In genomic region chr19:24122647-24123046, GRCm38 (mm10) we compare ENCODE assay signal across 26 mouse cellular contexts.
"Had no signal": no experiment of that assay in that cellular context is flagged by ENCODE, and none has a peak within 500 bp of the region (broad histone marks: within the 10 kb centered on the region; RNA-seq: fewer than 3 reads in every experiment).

No protein-coding gene starts in this region.

- H3K9ac ChIP-seq: limb, embryonic 12.5 days; limb, embryonic 13.5 days; limb, embryonic 15.5 days; liver, embryonic 12.5 days; liver, embryonic 13.5 days; liver, embryonic 14.5 days; liver, embryonic 15.5 days; liver, postnatal 0 days; lung, embryonic 14.5 days; lung, embryonic 15.5 days; midbrain, embryonic 12.5 days; midbrain, embryonic 13.5 days; midbrain, embryonic 15.5 days had no signal

- H3K27ac ChIP-seq: left cerebral cortex, adult 2 months; limb, embryonic 10.5 days; limb, embryonic 12.5 days; limb, embryonic 13.5 days; limb, embryonic 15.5 days; liver, embryonic 12.5 days; liver, embryonic 13.5 days; liver, embryonic 14.5 days; liver, embryonic 15.5 days; lung, embryonic 15.5 days; macrophage; midbrain, embryonic 10.5 days; midbrain, embryonic 12.5 days; midbrain, embryonic 13.5 days; midbrain, embryonic 15.5 days had no signal

- H3K4me1 ChIP-seq: limb, embryonic 10.5 days; limb, embryonic 12.5 days; limb, embryonic 13.5 days; limb, embryonic 15.5 days; liver, embryonic 12.5 days; liver, embryonic 13.5 days; liver, embryonic 15.5 days; midbrain, embryonic 10.5 days; midbrain, embryonic 12.5 days; midbrain, embryonic 13.5 days; midbrain, embryonic 15.5 days had no signal

- H3K27me3 ChIP-seq: limb, embryonic 12.5 days; limb, embryonic 13.5 days; limb, embryonic 15.5 days; liver, embryonic 12.5 days; liver, embryonic 13.5 days; liver, embryonic 15.5 days; lung, embryonic 15.5 days; megakaryocyte, embryonic 14.5 days; midbrain, embryonic 12.5 days; midbrain, embryonic 13.5 days; midbrain, embryonic 15.5 days had no signal

- DNase-seq: left cerebral cortex, postnatal 4 days; liver; liver, embryonic 13.5 days; liver, postnatal 0 days; lung, adult 2 months; lung, embryonic 14.5 days; midbrain, embryonic 14.5 days had no signal

- H3K9me3 ChIP-seq: limb, embryonic 10.5 days; limb, embryonic 12.5 days; limb, embryonic 13.5 days; limb, embryonic 15.5 days; liver, embryonic 12.5 days; liver, embryonic 13.5 days; liver, embryonic 15.5 days; lung, embryonic 15.5 days; megakaryocyte, embryonic 14.5 days; midbrain, embryonic 10.5 days; midbrain, embryonic 12.5 days; midbrain, embryonic 13.5 days; midbrain, embryonic 15.5 days had no signal

- H3K36me3 ChIP-seq: limb, embryonic 15.5 days; liver, embryonic 13.5 days; midbrain, embryonic 15.5 days had no signal

- H3K4me3 ChIP-seq: left cerebral cortex, adult 2 months; limb, embryonic 10.5 days; limb, embryonic 12.5 days; limb, embryonic 13.5 days; limb, embryonic 15.5 days; liver, embryonic 12.5 days; liver, embryonic 13.5 days; liver, embryonic 15.5 days; lung, embryonic 15.5 days; megakaryocyte, embryonic 14.5 days; midbrain, embryonic 10.5 days; midbrain, embryonic 12.5 days; midbrain, embryonic 13.5 days; midbrain, embryonic 15.5 days; myocyte had no signal

- ATAC-seq: liver, embryonic 12.5 days; liver, postnatal 0 days; midbrain, embryonic 13.5 days; midbrain, embryonic 15.5 days; midbrain, embryonic 16.5 days had no signal

- H3K4me2 ChIP-seq: limb, embryonic 12.5 days; limb, embryonic 13.5 days; limb, embryonic 15.5 days; liver, embryonic 11.5 days; liver, embryonic 12.5 days; liver, embryonic 13.5 days; liver, embryonic 15.5 days; lung, embryonic 14.5 days; lung, embryonic 15.5 days; midbrain, embryonic 11.5 days; midbrain, embryonic 12.5 days; midbrain, embryonic 13.5 days; midbrain, embryonic 15.5 days had no signal
